Mouse (Mus musculus): ENCODE measurements around the gene Nkapl.
"Not testable (repeated sequence)": the region's sequence is repeated elsewhere in the genome, so short reads cannot be mapped to it uniquely, and the experiment has no call there.

Gene Nkapl

DNA sequence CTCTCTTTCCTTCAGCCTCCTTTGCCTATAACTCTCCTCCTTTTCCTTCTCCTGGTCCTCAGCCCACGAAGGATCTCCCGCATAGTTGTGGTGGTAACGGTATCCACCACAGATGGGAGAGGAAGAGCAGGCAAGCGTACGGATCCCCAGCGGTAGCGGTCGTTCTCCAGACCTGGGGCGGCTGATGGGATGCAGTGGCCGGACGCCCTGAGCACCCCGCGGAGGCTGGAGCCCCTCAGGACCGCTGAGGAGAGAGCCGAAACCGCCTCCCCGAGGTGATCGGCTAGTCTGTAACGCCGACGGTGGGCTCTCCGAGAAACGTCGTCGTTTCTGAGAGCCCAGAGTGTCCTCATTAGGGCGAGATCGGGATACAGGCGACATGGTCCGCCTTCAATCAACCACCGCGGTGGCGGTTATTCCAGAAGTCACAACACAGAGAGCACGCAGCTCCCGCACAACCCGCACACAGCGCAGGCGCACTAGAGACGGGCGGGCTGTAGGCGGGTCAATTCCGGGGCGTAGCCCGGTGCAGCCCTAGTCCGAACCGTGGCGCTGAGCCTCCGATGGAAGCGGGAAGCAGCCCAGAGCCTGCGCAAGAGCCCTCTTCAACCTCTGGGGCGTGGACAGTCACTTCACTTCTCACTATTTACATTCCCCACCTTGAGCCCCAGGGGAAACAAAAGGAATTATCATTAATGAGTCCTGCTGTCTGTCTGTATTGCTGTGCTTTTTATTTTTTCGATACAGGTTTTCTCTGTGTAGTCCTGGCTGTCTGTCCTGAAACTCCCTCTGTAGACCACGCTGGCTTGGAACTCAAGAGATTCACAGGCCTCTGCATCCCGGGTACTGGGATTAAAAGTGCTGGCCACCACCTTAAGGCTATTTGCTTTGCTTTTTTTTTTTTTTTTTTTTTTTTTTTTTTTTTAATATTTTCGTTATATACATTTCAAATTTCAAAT is at the start of gene Nkapl:
Nkapl (minus strand) TSS at position 449 of the 959 bp plus-strand sequence.
- DNase-seq (ENCODE audit: low spot score in 2 of 2), result peak; percentile 51 to 60

DNA sequence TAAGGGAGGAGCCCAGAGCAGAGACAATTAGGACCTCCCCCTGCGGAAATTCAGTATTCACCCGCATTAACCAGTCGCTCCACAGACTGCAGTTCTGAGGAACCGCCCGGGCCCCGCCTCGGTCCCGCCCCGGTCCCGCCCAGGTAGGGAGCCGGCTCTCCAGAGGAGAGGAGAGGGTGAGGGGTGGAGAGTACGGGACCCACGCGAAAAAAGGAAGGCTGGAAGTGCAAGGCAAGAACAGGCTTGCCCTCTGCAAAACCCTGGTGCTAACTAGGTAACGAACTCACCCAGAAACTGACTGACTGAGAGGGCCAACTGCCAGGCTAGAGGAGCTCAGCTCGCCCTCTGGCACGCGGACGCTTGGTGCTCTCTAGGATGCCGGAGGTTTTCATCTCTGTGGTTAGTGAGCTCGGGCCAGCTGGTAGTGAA is 37.9 kb upstream of the Nkapl start:
- DNase-seq (ENCODE audit: low spot score in 2 of 2), result peak; percentile 73 to 78

DNA sequence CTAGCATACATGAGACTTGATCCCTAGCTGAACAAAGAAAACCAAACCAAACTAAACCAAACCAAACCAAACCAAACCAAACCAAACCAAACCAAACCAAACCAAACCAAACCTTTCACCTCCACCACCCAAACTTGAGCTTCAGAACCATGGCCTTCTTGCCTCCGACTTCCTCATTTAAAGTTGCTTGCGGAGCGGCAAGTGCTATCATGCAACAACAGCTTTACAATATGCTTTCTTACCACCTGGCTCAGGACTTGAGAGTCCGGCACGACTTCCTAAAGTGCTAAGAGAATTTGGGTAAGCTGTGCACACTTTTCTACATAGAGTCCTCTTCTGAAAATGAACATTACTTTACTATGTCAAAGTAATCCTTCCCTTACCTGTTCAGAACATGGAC is 34.0 kb upstream of the Nkapl start:
- DNase-seq (ENCODE audit: low spot score in 2 of 2), result no peak

DNA sequence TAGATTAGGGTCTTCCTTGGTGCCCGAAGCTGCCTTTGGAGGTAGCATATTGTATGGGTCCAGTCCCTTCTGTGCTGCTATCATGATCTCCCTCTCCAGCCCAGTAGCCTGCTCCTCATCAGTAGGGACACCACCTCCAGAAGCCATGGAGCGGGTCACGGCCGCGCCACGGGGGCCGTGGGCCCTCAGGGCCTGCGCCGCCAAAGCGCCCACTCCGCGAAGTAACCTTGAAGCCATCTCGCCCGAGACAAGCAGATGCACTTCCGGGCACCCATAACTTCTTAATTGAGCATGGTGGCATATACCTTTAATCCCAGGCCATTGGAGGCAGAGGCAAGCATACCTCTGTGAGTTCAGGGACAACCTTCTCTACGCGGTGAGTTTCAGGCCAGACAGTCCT is 32.9 kb upstream of the Nkapl start, which contains the start of gene Gm11273:
Gm11273 (minus strand) TSS at position 237 of the 400 bp plus-strand sequence.
- DNase-seq (ENCODE audit: low spot score in 2 of 2), result not testable (repeated sequence)

DNA sequence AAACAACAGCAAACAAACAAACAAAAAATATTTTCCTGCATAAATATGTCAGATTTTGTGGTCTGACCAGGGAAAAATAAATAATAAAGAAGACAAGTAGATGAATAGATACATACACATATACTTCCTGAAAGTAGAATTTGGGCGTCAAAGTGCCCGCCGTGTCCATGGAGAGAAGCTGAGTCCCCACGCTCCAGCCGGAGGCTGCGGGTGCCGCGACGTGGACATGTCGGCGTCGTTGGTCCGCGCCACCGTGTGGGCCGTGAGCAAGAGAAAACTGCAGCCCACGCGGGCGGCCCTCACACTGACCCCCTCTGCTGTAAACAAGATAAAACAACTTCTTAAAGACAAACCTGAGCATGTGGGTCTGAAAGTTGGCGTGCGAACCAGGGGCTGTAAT is 26.8 kb upstream of the Nkapl start, which contains the start of gene AK157302:
AK157302 (plus strand) TSS at position 144 of the 400 bp plus-strand sequence.
- DNase-seq (ENCODE audit: low spot score in 2 of 2), result no peak

DNA sequence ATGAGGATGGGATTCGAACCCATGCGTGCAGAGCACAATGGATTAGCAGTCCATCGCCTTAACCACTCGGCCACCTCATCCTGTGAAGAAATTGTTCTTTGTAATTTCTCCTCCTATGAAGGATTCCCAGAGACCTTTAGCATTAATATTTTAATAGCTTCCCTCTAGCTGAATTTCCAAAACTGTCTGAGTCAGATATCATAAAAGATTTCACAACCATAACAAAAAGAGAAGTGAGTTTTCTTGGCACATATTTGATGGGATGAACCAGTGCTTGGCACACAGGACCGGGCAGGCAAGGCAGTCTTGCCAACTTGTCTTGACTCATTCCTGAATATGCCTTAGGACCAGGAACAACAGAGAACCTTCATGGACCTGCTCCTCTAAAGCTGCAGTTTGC is 24.5 kb upstream of the Nkapl start:
- no peak for DNase-seq (ENCODE audit: low spot score in 2 of 2)

DNA sequence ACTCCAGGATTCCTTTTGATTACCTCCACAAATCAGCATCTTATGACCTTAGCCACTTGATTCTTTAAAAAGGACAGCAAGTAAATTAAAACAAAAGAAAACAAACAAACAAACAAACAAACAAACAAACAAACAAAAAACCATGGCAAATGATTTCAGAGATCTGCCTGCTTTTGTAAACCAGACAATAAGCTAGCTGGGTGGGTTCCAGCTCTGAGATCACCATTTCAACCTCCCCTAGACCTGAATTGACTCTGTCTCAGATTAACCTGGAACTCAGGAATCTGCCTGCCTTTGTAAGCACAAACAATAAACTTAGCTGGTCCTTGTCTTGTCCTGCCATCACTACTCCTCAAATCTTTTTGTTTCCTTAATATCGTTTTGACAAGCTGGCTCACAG is 18.6 kb upstream of the Nkapl start:
- DNase-seq (ENCODE audit: low spot score in 2 of 2), result no peak

DNA sequence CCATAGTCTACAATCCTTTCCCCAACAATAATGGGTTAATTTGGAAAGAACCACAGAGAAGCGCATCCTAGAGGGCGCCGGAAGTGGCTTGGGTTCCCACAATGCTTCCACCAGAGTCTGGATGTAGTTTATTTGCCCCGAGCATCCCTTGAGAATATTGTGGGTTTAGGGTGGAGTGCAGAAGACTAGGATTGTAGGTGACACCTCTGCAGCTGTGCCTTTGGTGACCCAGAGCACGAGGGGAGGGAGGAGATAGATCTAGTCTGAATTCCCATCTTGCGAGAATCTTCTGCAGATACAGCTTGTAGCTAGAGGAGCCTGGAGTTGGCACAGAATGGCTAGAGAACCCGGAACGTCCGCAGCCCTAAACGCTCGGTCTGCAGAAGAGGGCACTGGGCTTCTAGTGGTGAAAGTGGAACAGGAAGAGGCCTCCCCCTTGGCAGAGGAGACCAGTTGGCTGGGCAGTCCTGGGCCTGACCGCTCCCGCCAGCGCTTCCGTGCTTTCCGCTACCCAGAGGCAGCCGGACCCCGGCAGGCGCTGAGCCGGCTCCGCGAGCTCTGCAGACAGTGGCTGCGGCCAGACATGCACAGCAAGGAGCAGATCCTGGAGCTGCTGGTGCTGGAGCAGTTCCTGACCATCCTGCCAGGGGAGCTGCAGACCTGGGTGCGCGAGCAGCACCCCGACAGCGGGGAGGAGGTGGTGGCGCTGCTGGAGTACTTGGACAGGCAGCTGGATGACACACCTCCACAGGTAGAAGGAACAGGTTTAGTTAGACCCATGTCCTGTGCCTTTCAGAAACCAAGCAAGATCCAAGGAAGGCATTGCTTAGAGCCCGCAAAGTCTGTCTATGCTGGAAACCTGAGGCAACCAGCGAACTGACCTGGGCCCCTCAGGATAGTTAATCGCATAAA is 10.7 kb upstream of the Nkapl start, which contains the start of the genes Zkscan4 and Gm10065:
Zkscan4 (plus strand) TSS at position 149 of the 912 bp plus-strand sequence.
Gm10065 (minus strand) TSS at position 683 of the 912 bp plus-strand sequence.
- not testable (repeated sequence) for DNase-seq (ENCODE audit: low spot score in 2 of 2)

DNA sequence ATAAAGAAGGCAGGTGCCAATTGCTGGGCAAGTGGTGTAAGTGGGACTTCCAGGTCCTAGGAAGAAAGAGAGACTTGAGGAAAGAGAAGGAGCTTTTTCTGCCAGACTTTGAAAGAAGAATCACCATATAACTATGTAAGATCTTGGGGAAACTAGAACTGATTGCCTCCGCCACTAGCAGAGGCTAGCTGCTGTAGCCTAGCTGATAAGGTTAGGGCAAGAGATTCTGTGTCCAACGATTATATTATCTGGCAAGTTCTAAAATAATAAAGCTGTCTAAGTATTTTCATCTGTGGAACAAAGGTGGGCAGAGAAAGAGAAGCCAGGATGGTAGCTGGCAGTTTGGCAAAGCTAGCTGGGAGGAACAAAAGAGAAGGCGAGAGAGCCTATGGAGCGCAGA is 4.1 kb upstream of the Nkapl start:
- no peak for DNase-seq (ENCODE audit: low spot score in 2 of 2)

DNA sequence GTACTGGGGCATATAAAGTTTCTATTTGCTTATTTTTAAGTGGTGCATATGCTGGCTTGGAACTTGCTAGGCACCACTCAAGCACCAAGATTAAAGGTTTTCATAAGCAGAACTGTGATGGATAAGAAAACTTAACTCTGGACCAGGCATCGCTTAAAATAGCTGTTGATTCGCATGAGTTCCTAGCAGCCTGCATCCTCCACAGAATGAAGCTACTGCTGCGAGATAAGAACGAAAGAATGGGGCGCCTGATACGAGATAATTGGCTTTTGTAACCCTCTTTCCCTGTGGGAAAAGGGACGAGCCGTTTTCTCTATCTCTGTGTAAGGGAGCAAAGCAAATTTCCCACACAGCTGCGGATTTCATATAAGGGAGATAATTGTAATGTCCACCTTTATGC is 788 bp upstream of the Nkapl start:
- no peak for DNase-seq (ENCODE audit: low spot score in 2 of 2)

DNA sequence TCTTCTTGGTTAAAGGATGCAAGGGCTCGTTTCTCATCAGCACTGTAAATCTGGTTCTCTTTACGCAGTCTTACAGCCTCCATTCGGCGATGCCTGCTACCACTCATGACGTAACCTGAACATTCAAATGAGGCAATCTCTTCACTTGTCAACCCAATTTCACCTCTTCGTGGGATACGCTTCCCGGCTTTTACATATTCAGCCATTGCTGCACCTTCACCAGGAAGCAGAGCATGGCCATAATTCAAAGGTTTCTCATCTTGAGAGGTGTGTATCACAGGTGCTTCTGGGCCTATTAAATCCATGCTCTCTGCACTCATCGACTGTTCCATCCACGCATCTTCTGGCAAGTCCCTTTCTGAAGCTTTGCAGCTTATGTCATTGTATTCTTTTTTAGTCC is 973 bp downstream of the Nkapl start:
- DNase-seq (ENCODE audit: low spot score in 2 of 2), result no peak

DNA sequence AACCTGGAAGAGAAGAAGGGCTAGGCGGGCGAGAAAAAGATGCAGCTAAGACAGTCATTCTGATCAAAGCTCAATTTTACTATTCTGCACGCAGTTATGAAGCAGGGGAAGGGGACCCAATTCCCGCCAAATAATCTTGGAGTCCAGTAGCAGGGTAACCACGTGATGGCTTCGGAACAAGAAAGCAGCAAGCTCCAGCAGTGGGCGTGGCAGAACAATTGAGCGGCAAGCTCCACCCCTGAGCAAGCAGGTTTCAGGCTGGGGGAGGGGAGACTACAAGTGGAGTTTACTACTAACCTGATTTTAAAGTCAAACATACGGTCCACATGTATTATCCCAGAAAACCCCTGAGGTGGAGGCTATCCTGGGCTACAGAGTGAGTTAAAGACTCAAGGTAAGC is 5.8 kb downstream of the Nkapl start:
- DNase-seq (ENCODE audit: low spot score in 2 of 2), result not testable (repeated sequence)

DNA sequence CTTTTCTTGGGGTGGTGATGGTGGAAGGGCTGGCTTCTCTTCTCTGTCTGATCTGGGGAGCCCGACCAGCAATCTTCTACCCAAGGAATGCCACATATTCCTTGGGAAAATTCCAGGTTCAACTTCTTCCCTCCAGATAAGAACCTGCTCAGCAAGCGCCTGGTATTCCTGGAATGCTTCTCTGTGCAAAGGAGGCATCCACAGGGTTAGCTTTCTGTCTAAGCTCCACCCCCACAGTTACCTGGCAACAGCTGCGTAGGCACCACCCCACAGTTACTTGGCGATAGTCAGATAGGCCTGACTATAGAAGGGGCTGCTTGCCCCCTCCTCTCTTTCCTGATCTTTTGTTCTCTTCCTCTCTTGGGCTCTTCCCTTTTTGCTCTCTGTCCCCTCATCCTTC is 12.0 kb downstream of the Nkapl start:
- DNase-seq (ENCODE audit: low spot score in 2 of 2), result no peak

DNA sequence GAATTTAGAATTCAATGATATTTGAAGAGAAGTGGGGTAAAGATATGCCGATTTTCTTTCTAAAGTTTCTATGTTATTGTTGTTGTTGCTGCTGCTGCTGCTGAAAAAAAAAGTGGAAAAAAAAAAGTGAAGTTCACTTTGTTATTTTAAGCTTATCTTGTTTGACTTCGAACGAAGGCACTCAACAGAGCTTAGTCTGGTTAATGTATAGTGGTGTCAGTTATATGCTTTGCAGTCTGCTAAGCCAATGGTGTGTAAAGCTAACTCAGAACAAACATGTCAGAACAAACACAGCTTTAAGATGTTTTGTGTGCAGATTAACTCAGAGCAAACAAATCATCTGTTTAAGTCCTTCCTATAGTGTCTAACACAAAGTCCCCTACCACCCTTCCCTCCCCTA is 14.2 kb downstream of the Nkapl start:
- DNase-seq (ENCODE audit: low spot score in 2 of 2), result no peak

DNA sequence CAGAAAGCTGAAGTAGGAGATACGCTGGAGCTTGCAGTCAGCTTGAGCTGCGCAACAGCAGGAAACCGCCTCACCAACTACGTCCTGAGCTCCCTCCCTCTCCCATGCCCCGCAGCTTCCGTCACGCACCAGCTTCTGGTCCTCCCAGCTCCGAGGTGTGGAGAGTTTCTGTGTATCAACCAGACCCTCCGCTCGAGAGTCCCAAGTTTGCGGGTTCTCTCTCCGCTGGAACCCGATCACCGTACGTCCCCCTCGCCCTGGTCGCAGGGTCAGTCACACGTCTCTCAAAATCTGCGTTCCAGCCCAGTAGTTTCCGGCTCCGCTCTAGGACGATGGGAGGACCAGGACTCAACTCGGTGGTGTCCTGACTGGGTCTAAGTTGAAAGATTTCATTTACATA is 14.9 kb downstream of the Nkapl start, which contains the start of gene Zscan26:
Zscan26 (minus strand) TSS at position 282 of the 400 bp plus-strand sequence.
- peak; percentile 78 to 82 for DNase-seq (ENCODE audit: low spot score in 2 of 2)

DNA sequence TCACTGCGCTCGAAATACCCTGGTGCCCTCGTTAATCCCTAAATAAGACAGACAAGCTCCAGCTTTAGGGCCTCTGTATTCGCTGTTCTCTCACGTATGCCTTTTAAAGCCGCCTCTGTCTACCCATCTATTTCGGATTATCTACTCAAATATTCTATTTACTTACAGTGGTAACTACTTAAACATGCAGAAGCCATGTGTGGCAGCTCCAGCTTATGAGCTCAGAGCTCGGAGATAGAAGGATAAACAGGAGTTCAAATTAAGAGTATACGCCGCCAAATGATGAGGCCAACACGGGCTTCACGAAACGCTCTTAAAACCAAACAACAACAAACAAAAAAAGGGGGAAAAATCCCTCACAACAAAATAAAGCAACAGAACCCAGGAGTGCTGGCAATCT is 15.3 kb downstream of the Nkapl start:
- no peak for DNase-seq (ENCODE audit: low spot score in 2 of 2)

DNA sequence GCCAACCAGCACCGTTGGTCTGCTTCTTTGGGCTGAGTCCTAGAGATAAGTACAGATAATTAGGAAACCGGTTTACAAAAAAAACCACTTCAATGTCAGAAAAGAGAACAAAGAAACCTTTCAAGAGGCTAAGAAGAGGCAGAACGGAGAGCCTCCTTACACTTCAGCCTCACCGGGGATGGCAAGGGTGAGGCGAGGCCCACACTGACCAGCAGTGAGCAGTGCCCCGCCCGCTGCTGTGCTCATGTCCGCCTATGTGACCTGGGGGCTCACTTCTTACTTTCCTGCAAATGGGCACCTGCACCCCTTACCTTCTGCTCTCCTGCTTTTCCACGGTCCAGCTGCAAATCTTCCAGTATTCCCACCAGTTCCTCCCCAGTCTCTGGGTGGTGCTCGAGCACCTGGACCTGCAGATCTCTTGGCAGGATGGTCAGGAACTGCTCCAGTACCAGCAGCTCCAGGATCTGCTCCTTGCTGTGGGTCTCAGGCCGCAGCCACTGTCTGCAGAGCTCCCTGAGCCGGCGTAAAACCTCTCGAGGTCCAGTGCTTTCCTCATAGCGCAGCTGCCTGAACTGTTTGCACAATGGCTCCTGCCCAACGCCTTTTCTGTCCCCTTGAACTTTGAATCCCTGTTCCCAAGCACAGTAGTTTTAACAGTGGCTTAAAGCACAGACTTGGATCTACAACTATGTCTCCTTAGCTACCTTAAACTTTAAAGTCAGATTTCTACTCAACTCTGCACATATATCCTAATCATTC is 20.3 kb downstream of the Nkapl start:
- no peak for DNase-seq (ENCODE audit: low spot score in 2 of 2)

DNA sequence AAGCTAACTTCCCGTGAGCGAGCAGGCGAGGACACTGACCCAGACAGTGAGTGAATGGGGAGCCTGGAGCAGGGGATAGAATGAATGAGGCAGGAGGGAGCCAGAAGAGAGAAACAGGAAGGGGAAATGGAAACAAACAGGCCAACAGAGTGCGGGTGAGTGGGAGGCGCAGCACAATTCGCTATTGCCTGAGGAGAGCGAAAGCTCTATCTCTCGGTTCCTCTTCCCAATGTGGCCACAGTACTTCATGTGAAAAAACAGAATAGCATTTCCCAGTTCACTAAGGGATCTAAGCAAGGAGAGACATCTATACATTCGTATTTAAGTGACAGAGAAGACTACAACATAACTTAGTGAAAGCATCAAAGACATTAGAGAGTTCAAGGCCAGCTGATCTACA is 21.5 kb downstream of the Nkapl start:
- no peak for DNase-seq (ENCODE audit: low spot score in 2 of 2)

DNA sequence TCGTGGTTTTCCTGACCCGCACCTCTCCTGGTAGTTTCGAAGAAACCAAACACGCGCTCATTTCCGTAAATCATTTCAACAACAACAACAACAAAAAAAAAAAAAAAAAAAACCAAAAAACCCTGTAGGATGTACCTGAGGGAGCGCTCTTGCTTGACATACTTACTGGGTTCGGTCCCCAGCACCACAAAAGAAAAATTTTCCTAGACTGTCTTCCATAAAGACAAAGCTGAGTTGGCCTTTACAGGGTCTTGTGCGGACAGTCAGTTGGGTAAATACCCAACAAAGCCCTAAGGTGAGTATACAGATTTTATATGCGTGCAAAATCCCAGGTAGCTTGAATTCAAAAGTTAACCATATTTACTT is 27.1 kb downstream of the Nkapl start:
- DNase-seq (ENCODE audit: low spot score in 2 of 2), result no peak

DNA sequence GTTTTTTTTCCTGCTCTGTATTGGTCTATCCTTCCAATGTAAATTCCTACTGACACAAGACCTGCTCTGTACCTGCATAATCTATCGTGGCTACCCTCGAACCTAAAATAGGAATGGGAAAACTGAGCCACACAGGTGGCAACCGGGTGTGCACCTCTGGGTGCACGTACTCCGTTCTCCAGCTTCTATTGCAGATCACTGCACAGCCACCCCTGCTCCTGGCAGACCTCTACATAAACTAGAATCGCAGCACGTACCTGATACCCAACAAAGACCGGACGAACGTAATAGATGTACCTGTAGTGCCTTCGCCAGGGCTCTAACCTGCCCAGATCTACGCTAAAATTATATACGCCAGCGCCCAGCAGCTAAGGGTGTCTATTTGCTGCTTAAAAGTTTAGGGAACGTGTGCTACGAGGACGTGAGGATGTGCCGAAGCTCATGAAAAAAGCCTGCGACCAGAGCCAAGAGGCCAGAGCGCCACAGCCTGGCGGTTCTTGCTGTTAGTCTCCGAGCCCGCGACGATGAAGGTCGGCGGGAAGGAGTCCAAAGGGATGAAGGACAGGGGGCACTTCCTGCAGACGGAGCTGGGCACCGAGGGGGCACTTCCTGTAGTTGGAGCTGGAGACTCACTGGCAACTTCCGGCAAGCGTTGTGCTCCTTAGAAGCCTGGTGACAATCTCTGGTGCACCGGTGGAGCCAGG is 27.7 kb downstream of the Nkapl start, which contains the start of gene Pgbd1:
Pgbd1 (minus strand) TSS at position 556 of the 704 bp plus-strand sequence.
- DNase-seq (ENCODE audit: low spot score in 2 of 2), result peak in 1 of 2 experiments; percentile 15

Measured in natural killer cell, adult 2 months (primary cell).